Mouse (Mus musculus) gastrocnemius, adult 18-20 months (tissue): ENCODE results near the gene Olfr46. TPM values are rescaled to one million over a fixed set of nuclear protein-coding genes. Genes with fewer than 3 reads are reported as not detected.
"Not testable (repeated sequence)": the region's sequence is repeated elsewhere in the genome, so short reads cannot be mapped to it uniquely, and the experiment has no call there.

ENCODE experiments used
- DNase-seq: peaks from one replicate; pipeline ENCODE4 v3.0.0; 2021; ENCODE audit warnings: low spot score
- long read RNA-seq, 2 experiments: library from polyadenylated mRNA; stranded (forward); transcript quantifications; one replicate each; pipeline ENCODE4 v2.0.0; 2021
- total RNA-seq, 2 experiments: library from RNA; stranded (reverse); gene quantifications; 2 replicates each; pipeline ENCODE4 v1.2.3; 2021

The Olfr46 gene
- total RNA-seq, result not detected
- long read RNA-seq, experiment 1, result 0 reads
- long read RNA-seq, experiment 2, result 0 reads

DNA sequence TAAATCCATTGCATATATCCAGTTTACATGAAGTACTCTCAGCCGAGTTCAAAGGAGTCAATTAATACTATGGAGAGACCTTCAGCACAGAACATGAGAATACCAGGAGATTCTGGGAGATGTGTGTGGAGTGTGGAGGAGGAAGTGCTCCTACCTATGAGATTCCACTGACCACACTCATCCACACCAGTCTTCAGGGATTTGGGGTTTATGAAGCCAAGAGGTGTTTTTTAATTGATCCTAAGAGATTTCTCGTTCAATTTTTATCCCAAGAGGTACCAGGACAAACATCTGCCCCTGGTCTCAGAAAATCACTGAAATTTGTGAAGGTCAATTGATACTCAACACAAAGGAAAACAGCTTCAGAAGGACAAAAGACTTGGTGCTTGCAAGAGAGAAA lies at the start of gene Olfr46:
Gene Olfr46, plus strand, starts transcription at position 301 of the 400 bp plus-strand sequence.
- DNase-seq, result not testable (repeated sequence)

DNA sequence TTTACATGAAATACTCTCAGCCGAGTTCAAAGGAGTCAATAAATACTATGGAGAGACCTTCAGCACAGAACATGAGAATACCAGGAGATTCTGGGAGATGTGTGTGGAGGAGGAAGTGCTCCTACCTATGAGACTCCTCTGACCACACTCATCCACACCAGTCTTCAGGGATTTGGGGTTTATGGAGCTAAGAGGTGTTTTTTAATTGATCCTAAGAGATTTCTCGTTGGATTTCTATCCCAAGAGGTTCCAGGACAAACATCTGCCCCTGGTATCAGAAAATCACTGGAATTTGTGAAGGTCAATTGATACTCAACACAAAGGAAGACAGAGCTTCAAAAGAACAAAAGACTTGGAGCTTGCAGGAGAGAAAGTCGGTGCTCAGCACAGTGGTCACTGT lies 33.5 kb upstream of the Olfr46 start, which contains the start of gene Olfr538:
Gene Olfr538, plus strand, starts transcription at position 301 of the 400 bp plus-strand sequence.
- DNase-seq, result no peak

DNA sequence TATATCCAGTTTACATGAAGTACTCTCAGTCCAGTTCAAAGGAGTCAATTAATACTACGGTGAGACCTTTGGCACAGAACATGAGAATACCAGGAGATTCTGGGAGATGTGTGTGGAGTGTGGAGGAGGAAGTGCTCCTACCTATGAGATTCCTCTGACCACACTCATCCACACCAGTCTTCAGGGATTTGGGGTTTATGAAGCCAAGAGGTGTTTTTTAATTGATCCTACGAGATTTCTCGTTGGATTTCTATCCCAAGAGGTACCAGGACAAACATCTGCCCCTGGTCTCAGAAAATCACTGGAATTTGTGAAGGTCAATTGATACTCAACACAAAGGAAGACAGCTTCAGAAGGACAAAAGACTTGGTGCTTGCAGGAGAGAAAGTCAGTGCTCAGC lies 27.6 kb downstream of the Olfr46 start, which contains the start of gene Olfr61:
Gene Olfr61, plus strand, starts transcription at position 301 of the 400 bp plus-strand sequence.
- not testable (repeated sequence) for DNase-seq

DNA sequence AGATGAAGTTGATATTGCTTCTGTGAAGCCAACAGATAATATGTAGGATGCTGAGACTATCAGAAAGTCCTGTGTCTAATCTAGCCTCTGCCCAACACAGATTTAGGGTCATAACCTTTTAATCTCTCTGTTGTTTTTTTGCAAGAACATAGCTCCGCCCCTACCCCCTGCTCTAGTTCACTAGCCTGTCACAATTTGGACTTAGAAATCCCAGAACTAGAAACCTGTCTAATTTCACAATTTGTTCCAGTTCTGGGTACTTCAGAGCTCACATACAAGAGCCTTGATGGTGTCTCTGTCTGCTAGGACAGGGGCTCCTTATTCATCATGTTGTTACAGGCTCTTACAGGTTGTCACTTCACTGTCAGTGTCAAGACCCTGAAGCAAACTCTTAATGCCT lies 29.5 kb downstream of the Olfr46 start:
- no peak for DNase-seq

DNA sequence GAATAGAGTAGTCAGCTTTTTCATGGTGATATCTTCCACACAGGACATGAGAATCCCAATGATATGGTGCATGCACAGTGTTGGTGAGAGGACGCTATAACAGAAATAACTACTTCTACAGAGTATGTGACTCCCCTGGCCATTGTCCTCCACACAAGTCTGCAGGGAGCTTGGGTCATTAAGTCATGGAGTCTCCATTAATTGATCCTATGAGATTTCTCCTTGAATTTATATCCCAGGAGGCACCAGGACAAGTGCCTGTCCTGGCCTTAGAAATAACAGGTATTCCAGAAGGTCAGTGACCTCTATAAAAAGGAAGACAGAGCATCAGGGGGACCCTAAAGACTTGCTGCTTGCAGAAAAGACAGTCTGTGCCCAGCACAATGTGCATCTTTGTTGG lies 45.1 kb downstream of the Olfr46 start, which contains the start of gene Olfr53:
Gene Olfr53, plus strand, starts transcription at position 301 of the 400 bp plus-strand sequence.
- no peak for DNase-seq

DNA sequence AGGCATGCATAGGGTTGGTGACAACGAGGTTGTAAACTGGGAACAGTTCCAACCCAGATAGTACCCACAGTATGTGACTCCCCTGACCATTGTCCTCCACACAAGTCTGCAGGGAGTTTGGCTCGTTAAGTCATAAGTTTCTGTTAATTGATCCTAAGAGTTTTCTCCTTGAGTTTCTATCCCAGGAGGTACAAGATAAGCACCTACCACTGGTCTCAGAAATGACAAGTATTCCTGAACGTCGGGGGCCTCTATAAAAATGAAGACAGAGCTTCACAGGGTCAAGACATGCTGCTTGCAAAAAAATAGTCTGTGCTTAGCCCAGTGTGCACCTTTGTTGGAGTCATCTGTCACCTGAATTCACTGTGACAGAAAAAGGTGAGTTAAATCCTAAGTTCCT lies 58.6 kb downstream of the Olfr46 start, which contains the start of gene Olfr539:
Gene Olfr539, plus strand, starts transcription at position 301 of the 400 bp plus-strand sequence.
- DNase-seq, result no peak

Other genes starting within 250 kb of the Olfr46 start
- gene Olfr60, start 239.6 kb upstream of the Olfr46 start, total RNA-seq, result not detected
- gene Olfr530, start 224.9 kb upstream of the Olfr46 start, total RNA-seq, result not detected
- gene Olfr531, start 198.4 kb upstream of the Olfr46 start, total RNA-seq, result not detected
- gene Olfr532, start 179.6 kb upstream of the Olfr46 start, total RNA-seq, result not detected
- gene Olfr533, start 137.9 kb upstream of the Olfr46 start, total RNA-seq, result not detected
- gene Olfr535, start 117.1 kb upstream of the Olfr46 start, total RNA-seq, result not detected
- not detected for gene Olfr536, start 93.9 kb upstream of the Olfr46 start, total RNA-seq
- not detected for gene Olfr538, start 33.4 kb upstream of the Olfr46 start, total RNA-seq
- gene Olfr61, start 27.7 kb downstream of the Olfr46 start, total RNA-seq, result not detected
- gene Olfr53, start 45.2 kb downstream of the Olfr46 start, total RNA-seq, result not detected
- not detected for gene Olfr539, start 58.7 kb downstream of the Olfr46 start, total RNA-seq
- gene Olfr45, start 80.7 kb downstream of the Olfr46 start, total RNA-seq, result not detected
- not detected for gene Olfr541, start 96.0 kb downstream of the Olfr46 start, total RNA-seq
- gene Cyp2e1, start 162.5 kb downstream of the Olfr46 start, total RNA-seq, result 10 to 100 TPM; 12.1 to 13.7 TPM
- not detected for gene Syce1, start 186.6 kb downstream of the Olfr46 start, total RNA-seq
- gene Zfp941, start 220.9 kb downstream of the Olfr46 start, total RNA-seq, result not detected
- gene Urah, start 233.7 kb downstream of the Olfr46 start, total RNA-seq, result not detected
- gene Scgb1c1, start 244.3 kb downstream of the Olfr46 start, total RNA-seq, result not detected
- not detected for gene Odf3, start 246.5 kb downstream of the Olfr46 start, total RNA-seq